Mouse (Mus musculus) hindbrain, postnatal 0 days (tissue): Measurements from ENCODE around the gene Heg1. TPM values are rescaled to one million over a fixed set of nuclear protein-coding genes. Genes with fewer than 3 reads are reported as not detected.
A peak's percentile ranks its signal among the peaks of the same experiment; 100 is the strongest.

Experiments
- ATAC-seq: fragments of 200-750 bp; cut with Nextera tagmentation; 2 replicates; pipeline ENCODE4 v1.8.0; 2017; ENCODE audit warnings: mild to moderate bottlenecking, moderate TSS enrichment, moderate library complexity
- DNase-seq: peaks from one replicate; pipeline ENCODE4 v3.0.0-alpha.2; 2015; ENCODE audit warnings: low spot score
- H3K27ac ChIP-seq: fragments of 300-500 bp; sonication (generic); 2 replicates; pipeline ENCODE4 v1.5.1; 2014; ENCODE audit warnings: mild to moderate bottlenecking
- H3K27me3 ChIP-seq: fragments of 300-500 bp; sonication (generic); 2 replicates; pipeline ENCODE4 v1.6.1; 2014; ENCODE audit warnings: low read length, mixed read lengths; ENCODE audit not compliant: insufficient read depth
- H3K36me3 ChIP-seq: fragments of 300-500 bp; sonication (generic); 2 replicates; pipeline ENCODE4 v1.6.1; 2014; ENCODE audit warnings: low read length, mixed read lengths; ENCODE audit not compliant: insufficient read depth
- H3K4me1 ChIP-seq: fragments of 300-500 bp; sonication (generic); 2 replicates; pipeline ENCODE4 v1.6.1; 2014; ENCODE audit warnings: antibody characterized with exemption, low read length, mixed read lengths; ENCODE audit not compliant: insufficient read depth
- H3K4me2 ChIP-seq: fragments of 300-500 bp; sonication (generic); 2 replicates; pipeline ENCODE4 v1.6.1; 2014; ENCODE audit warnings: low read depth, mild to moderate bottlenecking, low read length, moderate library complexity, mixed read lengths
- H3K4me3 ChIP-seq: fragments of 300-500 bp; sonication (generic); 2 replicates; pipeline ENCODE4 v1.5.1; 2014; ENCODE audit warnings: low read length
- H3K9ac ChIP-seq: fragments of 300-500 bp; sonication (generic); replicated peaks from 2 replicates; pipeline ENCODE4 v1.6.1; 2014; ENCODE audit warnings: mild to moderate bottlenecking, low read length, moderate library complexity, mixed read lengths
- H3K9me3 ChIP-seq: fragments of 300-500 bp; sonication (generic); 2 replicates; pipeline ENCODE4 v1.6.1; 2016; ENCODE audit warnings: low read length, mixed read lengths
- CTCF ChIP-seq: IDR thresholded peaks from 2 replicates; pipeline ENCODE4 v1.5.1; 2016; ENCODE audit warnings: antibody characterized with exemption, control low read depth, low read depth
- WGBS: fragments of 180-500 bp; shearing (Covaris S2); extraction: QIAGEN DNeasy Blood & Tissue Kit; methylation state at CpG from one replicate; pipeline ENCODE4 v1.1.7; 2014; 5-methylcytosine and 5-hydroxymethylcytosine counted together
- polyA plus RNA-seq: library from polyadenylated mRNA; unstranded; fragments of >200 nt; fragmentation: Nextera tagmentation; extraction: Ambion mirVana; gene quantifications from 2 replicates; pipeline ENCODE4 v1.2.1, GENCODE M21; 2015
- total RNA-seq: library from RNA; depleted of rRNA; stranded (reverse); fragments of >200 nt; gene quantifications from 2 replicates; pipeline ENCODE4 v1.2.3, GENCODE M21; 2014

Heg1 gene
- total and polyA plus RNA-seq, 2 experiments from 2014 or later = 8.1 to 30.4 TPM

DNA sequence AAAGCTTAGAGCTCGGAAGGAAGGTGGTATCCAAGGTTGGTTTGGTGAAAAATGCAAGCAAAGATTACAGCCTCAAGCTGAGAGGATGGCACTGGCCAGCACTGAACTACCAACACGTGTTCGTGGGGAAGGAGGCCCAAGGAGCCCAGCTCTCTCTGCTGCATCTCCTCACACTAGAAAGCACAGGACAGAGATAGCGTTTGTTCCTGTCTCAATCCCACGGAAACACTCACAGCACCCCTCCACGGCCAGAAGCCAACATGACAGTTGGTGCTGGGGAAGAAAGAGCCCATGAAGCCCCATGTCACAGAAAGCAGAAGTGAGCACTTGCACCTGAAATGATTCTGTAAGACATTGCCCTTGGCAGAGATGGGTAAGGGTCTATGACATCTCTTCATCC, 72.2 kb downstream of the Heg1 start:
- no peaks in the 10 kb centered on the region for H3K27me3 ChIP-seq
- ATAC-seq = no peak
- 45% methylated on average over 6 of the region's 6 CpGs for WGBS
- H3K4me2 ChIP-seq = no peak overlapping the region
- no peak for TF ChIP-seq CTCF
- H3K9me3 ChIP-seq = no peaks in the 10 kb centered on the region
- no peaks in the 10 kb centered on the region for H3K4me1 ChIP-seq
- no peak for DNase-seq
- no peak overlapping the region for H3K27ac ChIP-seq
- H3K9ac ChIP-seq = no peak overlapping the region
- peaks cover 8% of the 10 kb centered on the region; the same call in 1 of the 2 replicates for H3K36me3 ChIP-seq
- H3K4me3 ChIP-seq = no peak overlapping the region

DNA sequence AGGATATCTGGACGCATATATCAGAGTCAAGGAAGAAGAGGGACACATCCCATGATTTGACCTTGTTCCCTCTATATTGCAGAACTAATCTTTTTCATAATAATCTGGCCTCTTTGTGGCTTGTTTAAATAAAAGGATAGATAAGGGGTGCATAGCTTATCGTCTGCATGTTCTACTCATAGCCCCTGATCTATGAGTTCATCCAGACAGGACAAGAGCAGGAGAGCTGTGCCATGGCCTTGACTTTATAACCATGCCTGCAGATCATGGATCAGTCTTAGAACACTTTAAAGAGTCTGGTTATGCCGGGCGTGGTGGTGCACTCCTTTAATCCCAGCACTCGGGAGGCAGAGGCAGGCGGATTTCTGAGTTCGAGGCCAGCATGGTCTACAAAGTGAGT, 75.0 kb downstream of the Heg1 start:
- H3K9me3 ChIP-seq = no peaks in the 10 kb centered on the region

DNA sequence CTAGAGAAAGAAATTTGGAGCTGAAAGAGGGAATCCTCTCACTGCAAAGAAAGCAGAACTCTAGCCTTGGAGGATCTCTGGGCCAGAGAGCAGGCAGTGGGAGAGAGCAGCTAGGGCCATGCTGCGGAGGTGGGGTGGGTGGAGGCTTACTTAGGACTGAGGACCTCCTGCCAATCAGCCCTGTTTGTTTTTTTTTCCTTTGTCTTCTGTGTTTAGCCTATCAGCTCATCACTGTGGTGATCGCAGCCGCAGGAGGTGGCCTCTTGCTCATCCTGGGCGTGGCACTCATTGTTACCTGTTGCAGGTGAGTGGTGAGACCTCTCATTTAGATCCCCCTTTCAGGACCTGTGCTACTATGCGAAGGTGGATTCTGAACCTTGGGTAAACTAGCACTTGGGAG, 76.4 kb downstream of the Heg1 start:
- Histone ChIP-seq H3K27ac (no peak overlapping the region), H3K36me3 (peaks cover 8% of the 10 kb centered on the region; the same call in 1 of the 2 replicates), H3K4me3 (no peak overlapping the region), H3K4me1 (no peaks in the 10 kb centered on the region), H3K4me2 (no peak overlapping the region), H3K9ac (no peak overlapping the region), H3K9me3 (no peaks in the 10 kb centered on the region), H3K27me3 (no peaks in the 10 kb centered on the region)
- DNase-seq (no peak), ATAC-seq (no peak)
- 32% methylated on average over 5 of the region's 5 CpGs for WGBS
- no peak for TF ChIP-seq CTCF

More for the DNA sequence above, 75.0 kb downstream of the Heg1 start:
- no peak for TF ChIP-seq CTCF
- Histone ChIP-seq H3K27ac (no peak overlapping the region), H3K36me3 (peaks cover 8% of the 10 kb centered on the region; the same call in 1 of the 2 replicates), H3K9ac (no peak overlapping the region), H3K4me2 (no peak overlapping the region), H3K4me3 (no peak overlapping the region), H3K27me3 (no peaks in the 10 kb centered on the region), H3K4me1 (no peaks in the 10 kb centered on the region)
- 95% methylated on average over 7 of the region's 7 CpGs for WGBS
- DNase-seq (no peak), ATAC-seq (no peak)

DNA sequence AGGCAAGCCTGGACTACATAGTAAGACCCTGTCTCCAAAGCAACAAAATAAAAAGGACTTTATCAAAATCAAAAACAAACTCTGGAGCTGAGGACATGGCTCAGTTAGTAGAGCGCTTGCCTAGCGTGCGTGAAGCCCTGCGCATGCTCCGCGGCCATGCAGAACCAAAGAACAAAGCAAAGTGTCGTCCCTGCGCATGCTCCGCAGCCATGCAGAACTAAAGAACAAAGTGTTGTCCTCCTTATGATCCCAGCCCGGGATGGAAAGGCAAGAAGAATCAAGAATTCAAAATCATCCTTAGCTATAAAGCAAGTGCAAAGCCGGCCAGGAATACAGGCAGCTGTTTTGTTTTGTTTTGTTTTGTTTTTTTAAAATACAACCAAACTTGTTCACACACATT, 76.8 kb downstream of the Heg1 start:
- Histone ChIP-seq H3K27me3 (no peaks in the 10 kb centered on the region), H3K36me3 (peaks cover 8% of the 10 kb centered on the region; the same call in 1 of the 2 replicates), H3K27ac (no peak overlapping the region), H3K9me3 (no peaks in the 10 kb centered on the region), H3K4me2 (no peak overlapping the region), H3K4me3 (no peak overlapping the region), H3K4me1 (no peaks in the 10 kb centered on the region), H3K9ac (no peak overlapping the region)
- 38% methylated on average over 11 of the region's 11 CpGs for WGBS
- 0 out of 2 replicates have a peak, but pooled peaks have one; percentile 50 for ATAC-seq
- no peak for TF ChIP-seq CTCF
- peak; percentile 55 for DNase-seq

DNA sequence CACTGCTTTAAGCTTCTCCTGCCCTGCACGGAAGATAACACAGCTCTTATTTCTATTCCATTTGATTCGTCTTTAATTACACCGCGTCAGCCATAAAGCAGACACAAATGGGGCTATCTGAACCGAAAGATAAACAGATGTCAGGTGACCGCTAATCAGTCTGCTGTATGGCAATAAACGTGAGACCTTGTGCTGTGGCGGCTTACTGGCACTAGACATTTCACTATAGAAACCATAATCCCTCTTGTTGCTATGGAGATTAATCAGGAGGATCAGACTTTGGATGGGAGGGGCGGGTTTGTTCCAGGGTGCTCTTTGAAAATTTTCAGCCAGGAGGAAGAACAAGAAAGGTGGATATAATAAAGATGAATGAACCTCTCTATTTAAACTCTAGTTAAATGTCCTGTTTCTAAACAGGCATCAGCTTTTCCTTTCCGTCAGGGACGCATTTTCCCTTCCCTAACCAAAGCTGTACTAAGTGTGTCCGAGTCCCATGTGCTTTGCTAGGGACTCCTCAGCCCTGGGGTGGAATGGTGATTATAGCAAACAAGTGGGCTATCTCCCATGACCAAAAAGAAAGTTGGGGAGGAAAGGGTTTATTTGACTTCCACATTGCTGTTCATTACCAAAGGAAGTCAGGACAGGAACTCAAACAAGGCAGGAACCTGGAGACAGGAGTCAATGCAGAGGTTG, 80.5 kb downstream of the Heg1 start:
- no peak for TF ChIP-seq CTCF
- H3K4me2 ChIP-seq = peak overlapping the region; percentile 37
- H3K9me3 ChIP-seq = no peaks in the 10 kb centered on the region
- peaks cover 3% of the 10 kb centered on the region; the same call in 1 of the 2 replicates for H3K36me3 ChIP-seq
- peak; percentile 83 for ATAC-seq
- 31% methylated on average over 12 of the region's 12 CpGs for WGBS
- no peaks in the 10 kb centered on the region for H3K4me1 ChIP-seq
- H3K27ac ChIP-seq = peak overlapping the region; percentile 52; the same call in 1 of the 2 replicates
- DNase-seq = peak; percentile 70
- H3K9ac ChIP-seq = no peak overlapping the region
- no peaks in the 10 kb centered on the region for H3K27me3 ChIP-seq
- H3K4me3 ChIP-seq = no peak overlapping the region

DNA sequence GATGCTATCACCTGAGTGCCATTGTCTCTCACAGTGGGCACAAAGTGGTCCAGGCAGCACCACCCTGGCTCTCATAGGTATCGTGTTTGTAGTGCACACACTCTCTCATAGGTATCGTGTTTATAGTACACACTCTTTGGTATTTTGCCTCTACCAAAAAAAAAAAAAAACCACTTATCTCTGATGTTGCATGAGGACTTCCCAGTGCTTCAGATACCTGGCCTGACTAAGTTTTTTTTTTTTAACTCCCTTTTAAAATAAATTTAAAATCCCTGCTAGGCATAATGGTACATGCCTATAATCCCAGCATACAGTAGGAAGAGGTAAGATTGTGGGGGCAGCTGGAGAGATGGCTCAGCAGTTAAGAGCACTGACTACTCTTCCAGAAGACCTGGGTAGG, 81.3 kb downstream of the Heg1 start:
- no peaks in the 10 kb centered on the region for H3K27me3 ChIP-seq
- no peak overlapping the region; the same call in 1 of the 2 replicates for H3K27ac ChIP-seq
- DNase-seq = no peak
- H3K9me3 ChIP-seq = no peaks in the 10 kb centered on the region
- no peak overlapping the region for H3K9ac ChIP-seq
- no peak overlapping the region for H3K4me2 ChIP-seq
- 97% methylated on average over 2 of the region's 2 CpGs for WGBS
- H3K4me1 ChIP-seq = no peaks in the 10 kb centered on the region
- peaks cover 3% of the 10 kb centered on the region; the same call in 1 of the 2 replicates for H3K36me3 ChIP-seq
- ATAC-seq = no peak
- no peak for TF ChIP-seq CTCF
- H3K4me3 ChIP-seq = no peak overlapping the region

DNA sequence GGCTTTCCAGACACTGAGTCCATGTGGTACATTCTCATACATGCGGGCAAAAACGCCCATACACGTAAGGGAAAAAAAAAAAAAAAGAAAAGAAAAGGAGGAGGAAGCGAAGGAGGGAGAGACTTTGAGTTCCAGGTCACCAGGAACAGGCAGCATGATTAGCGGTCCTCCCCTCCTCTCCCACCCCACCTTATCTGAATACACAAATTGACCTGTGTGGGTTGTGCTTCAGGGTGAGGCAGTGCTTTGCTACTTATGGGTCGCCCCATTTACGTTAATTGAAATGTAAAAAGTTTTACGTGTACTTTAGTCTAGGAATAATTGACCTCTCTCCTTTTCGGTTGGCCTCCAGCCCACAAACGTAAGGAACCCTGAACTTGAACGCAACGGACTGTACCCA, 82.1 kb downstream of the Heg1 start:
- H3K36me3 ChIP-seq = no peaks in the 10 kb centered on the region
- H3K4me1 ChIP-seq = no peaks in the 10 kb centered on the region
- no peak overlapping the region for H3K27ac ChIP-seq
- no peak overlapping the region for H3K4me3 ChIP-seq
- WGBS = 87% methylated on average over 12 of the region's 12 CpGs
- no peak overlapping the region for H3K4me2 ChIP-seq
- no peak for DNase-seq
- no peak overlapping the region for H3K9ac ChIP-seq
- no peaks in the 10 kb centered on the region for H3K27me3 ChIP-seq
- no peaks in the 10 kb centered on the region for H3K9me3 ChIP-seq
- ATAC-seq = no peak
- TF ChIP-seq CTCF = no peak
